Mouse (Mus musculus) hindbrain, embryonic 10.5 days (tissue): ENCODE measurements around the gene Rgs9. TPM values are rescaled to one million over a fixed set of nuclear protein-coding genes. Genes with fewer than 3 reads are reported as not detected.

Source experiments
- DNase-seq: peaks from one replicate; pipeline ENCODE4 v3.0.0-alpha.2; 2017; ENCODE audit warnings: low spot score
- H3K27ac ChIP-seq: fragments of 300-500 bp; sonication (generic); 2 replicates; pipeline ENCODE4 v1.5.1; 2016; ENCODE audit warnings: mild to moderate bottlenecking, moderate library complexity
- H3K27me3 ChIP-seq: fragments of 300-500 bp; sonication (generic); 2 replicates; pipeline ENCODE4 v1.6.1; 2016; ENCODE audit warnings: mild to moderate bottlenecking; ENCODE audit not compliant: poor library complexity, insufficient read depth, severe bottlenecking
- H3K36me3 ChIP-seq: fragments of 300-500 bp; sonication (generic); 2 replicates; pipeline ENCODE4 v1.6.1; 2016; ENCODE audit warnings: mild to moderate bottlenecking, moderate library complexity
- H3K4me1 ChIP-seq: fragments of 300-500 bp; sonication (generic); replicated peaks from 2 replicates; pipeline ENCODE4 v1.6.1; 2016; ENCODE audit warnings: mild to moderate bottlenecking
- H3K4me3 ChIP-seq: fragments of 300-500 bp; sonication (generic); 2 replicates; pipeline ENCODE4 v1.5.1; 2016; ENCODE audit warnings: mild to moderate bottlenecking, moderate library complexity
- H3K9me3 ChIP-seq: fragments of 300-500 bp; sonication (generic); 2 replicates; pipeline ENCODE4 v1.6.1; 2016; ENCODE audit warnings: mild to moderate bottlenecking, moderate library complexity
- WGBS: fragments of 180-500 bp; shearing (Covaris S2); methylation state at CpG from one replicate; pipeline ENCODE4 v1.1.7; 2016; 5-methylcytosine and 5-hydroxymethylcytosine counted together
- polyA plus RNA-seq: library from polyadenylated mRNA; unstranded; fragments of >200 nt; fragmentation: Nextera tagmentation; extraction: Ambion mirVana; gene quantifications from 2 replicates; pipeline ENCODE4 v1.2.1, GENCODE M21; 2016

The Rgs9 gene
- polyA plus RNA-seq, 1 experiment from 2014 or later, result 1.8 TPM

GRCm38 (mm10) chr11:109178788-109179518 is 119.0 kb downstream of the Rgs9 start:
- H3K4me3 ChIP-seq, result no peak overlapping the region
- no peaks in the 10 kb centered on the region for H3K27me3 ChIP-seq
- H3K4me1 ChIP-seq, result peaks cover 17% of the 10 kb centered on the region
- H3K36me3 ChIP-seq, result no peaks in the 10 kb centered on the region
- no peak overlapping the region; the same call in 1 of the 2 replicates for H3K27ac ChIP-seq
- peak; percentile 26 for DNase-seq
- no peaks in the 10 kb centered on the region for H3K9me3 ChIP-seq
- WGBS, result 54% methylated on average over 8 of the region's 8 CpGs

- no peaks in the 10 kb centered on the region for H3K27me3 ChIP-seq
- peaks cover 7% of the 10 kb centered on the region for H3K4me1 ChIP-seq
- H3K9me3 ChIP-seq, result peaks cover 5% of the 10 kb centered on the region; the same call in 1 of the 2 replicates
- WGBS, result 90% methylated on average over 8 of the region's 8 CpGs
- H3K36me3 ChIP-seq, result no peaks in the 10 kb centered on the region
- no peak for DNase-seq
- no peak overlapping the region for H3K4me3 ChIP-seq
- no peak overlapping the region for H3K27ac ChIP-seq
Observed at GRCm38 (mm10) chr11:109175376-109175969, 122.5 kb downstream of the Rgs9 start.

Other genes with a start within 250 kb of the Rgs9 start
- gene E030025P04Rik, start 153.8 kb downstream of the Rgs9 start, polyA plus RNA-seq, result not detected in 2 replicates
- gene Gna13, start 64.7 kb upstream of the Rgs9 start, polyA plus RNA-seq, result 15.6 and 20.2 TPM in 2 replicates
- gene 9930022D16Rik, start 115.8 kb upstream of the Rgs9 start, polyA plus RNA-seq, result not detected in 2 replicates
- gene Amz2, start 127.8 kb upstream of the Rgs9 start, polyA plus RNA-seq, result 40.8 and 41.9 TPM in 2 replicates
- gene Arsg, start 175.2 kb upstream of the Rgs9 start, polyA plus RNA-seq, result 2.6 and 3.8 TPM in 2 replicates
- gene Slc16a6, start 175.5 kb upstream of the Rgs9 start, polyA plus RNA-seq, result 3.6 and 5.5 TPM in 2 replicates